Mouse (Mus musculus) hindbrain, embryonic 14.5 days (tissue): ENCODE measurements around the gene Arhgef12. TPM values are rescaled to one million over a fixed set of nuclear protein-coding genes. Genes with fewer than 3 reads are reported as not detected.
"Not testable (repeated sequence)": the region's sequence is repeated elsewhere in the genome, so short reads cannot be mapped to it uniquely, and the experiment has no call there.

ENCODE experiments used
- ATAC-seq: fragments of 200-750 bp; cut with Nextera tagmentation; 2 replicates; pipeline ENCODE4 v1.8.0; 2017; ENCODE audit warnings: moderate number of reproducible peaks, mild to moderate bottlenecking, moderate TSS enrichment, moderate library complexity; ENCODE audit not compliant: low FRiP score
- DNase-seq: peaks from one replicate; pipeline ENCODE4 v3.0.0-alpha.2; 2015; ENCODE audit warnings: low spot score
- H3K27ac ChIP-seq: fragments of 300-500 bp; sonication (generic); 2 replicates; pipeline ENCODE4 v1.5.1; 2014; ENCODE audit warnings: mild to moderate bottlenecking, moderate library complexity
- H3K27me3 ChIP-seq: fragments of 300-500 bp; sonication (generic); 2 replicates; pipeline ENCODE4 v1.6.1; 2014; ENCODE audit warnings: mild to moderate bottlenecking, low read length, mixed read lengths; ENCODE audit not compliant: control insufficient read depth, insufficient read depth
- H3K36me3 ChIP-seq: fragments of 300-500 bp; sonication (generic); replicated peaks from 2 replicates; pipeline ENCODE4 v1.6.1; 2014; ENCODE audit not compliant: control insufficient read depth, insufficient read depth
- H3K4me1 ChIP-seq: fragments of 300-500 bp; sonication (generic); replicated peaks from 2 replicates; pipeline ENCODE4 v1.6.1; 2014; ENCODE audit warnings: antibody characterized with exemption, low read length, mixed read lengths; ENCODE audit not compliant: control insufficient read depth, insufficient read depth
- H3K4me2 ChIP-seq: fragments of 300-500 bp; sonication (generic); replicated peaks from 2 replicates; pipeline ENCODE4 v1.6.1; 2014; ENCODE audit warnings: mild to moderate bottlenecking, moderate library complexity
- H3K4me3 ChIP-seq: fragments of 300-500 bp; sonication (generic); replicated peaks from 2 replicates; pipeline ENCODE4 v1.5.1; 2014; ENCODE audit warnings: mild to moderate bottlenecking, low read length
- H3K9ac ChIP-seq: fragments of 300-500 bp; sonication (generic); 2 replicates; pipeline ENCODE4 v1.6.1; 2014
- H3K9me3 ChIP-seq: fragments of 300-500 bp; sonication (generic); 2 replicates; pipeline ENCODE4 v1.6.1; 2016; ENCODE audit warnings: low read length; ENCODE audit not compliant: control insufficient read depth
- WGBS: fragments of 180-500 bp; shearing (Covaris S2); extraction: QIAGEN DNeasy Blood & Tissue Kit; methylation state at CpG from one replicate; pipeline ENCODE4 v1.1.7; 2014; 5-methylcytosine and 5-hydroxymethylcytosine counted together
- polyA plus RNA-seq: library from polyadenylated mRNA; unstranded; fragments of >200 nt; fragmentation: Nextera tagmentation; extraction: Ambion mirVana; gene quantifications from 2 replicates; pipeline ENCODE4 v1.2.1, GENCODE M21; 2014

The Arhgef12 gene
- polyA plus RNA-seq, 1 experiment from 2014 or later = 38.4 TPM

- Histone ChIP-seq H3K36me3 (no peaks in the 10 kb centered on the region), H3K9ac (no peak overlapping the region), H3K4me1 (no peaks in the 10 kb centered on the region; the same call in 1 of the 2 replicates), H3K27ac (no peak overlapping the region), H3K9me3 (no peaks in the 10 kb centered on the region), H3K27me3 (no peaks in the 10 kb centered on the region), H3K4me2 (no peak overlapping the region), H3K4me3 (no peak overlapping the region)
- ATAC-seq = no peak
- WGBS = 39% methylated on average over 4 of the region's 4 CpGs
- no peak for DNase-seq
Measured at GRCm38 (mm10) chr9:43132380-43132779, 25.3 kb upstream of the Arhgef12 start.

GRCm38 (mm10) chr9:43131940-43132339 lies 24.9 kb upstream of the Arhgef12 start:
- ATAC-seq = no peak
- Histone ChIP-seq H3K27me3 (no peaks in the 10 kb centered on the region), H3K4me3 (no peak overlapping the region), H3K9me3 (no peaks in the 10 kb centered on the region), H3K4me1 (no peaks in the 10 kb centered on the region; the same call in 1 of the 2 replicates), H3K27ac (no peak overlapping the region), H3K36me3 (no peaks in the 10 kb centered on the region), H3K4me2 (no peak overlapping the region), H3K9ac (no peak overlapping the region)
- 81% methylated on average over 5 of the region's 5 CpGs for WGBS
- DNase-seq = no peak

- Histone ChIP-seq H3K36me3 (no peaks in the 10 kb centered on the region), H3K9ac (no peak overlapping the region), H3K27me3 (no peaks in the 10 kb centered on the region), H3K9me3 (no peaks in the 10 kb centered on the region), H3K4me3 (no peak overlapping the region), H3K4me1 (no peaks in the 10 kb centered on the region; the same call in 1 of the 2 replicates), H3K4me2 (no peak overlapping the region), H3K27ac (no peak overlapping the region)
- DNase-seq (no peak), ATAC-seq (no peak)
- WGBS = 98% methylated on average over 2 of the region's 2 CpGs
Measured at GRCm38 (mm10) chr9:43130684-43131083, 23.6 kb upstream of the Arhgef12 start.

- H3K9ac ChIP-seq = no peak overlapping the region
- H3K4me2 ChIP-seq = no peak overlapping the region
- no peaks in the 10 kb centered on the region for H3K27me3 ChIP-seq
- ATAC-seq = no peak
- no peak overlapping the region for H3K27ac ChIP-seq
- no peak for DNase-seq
- WGBS = 69% methylated on average over 10 of the region's 10 CpGs
- H3K4me1 ChIP-seq = no peaks in the 10 kb centered on the region; the same call in 1 of the 2 replicates
- no peaks in the 10 kb centered on the region for H3K9me3 ChIP-seq
- no peak overlapping the region for H3K4me3 ChIP-seq
- H3K36me3 ChIP-seq = no peaks in the 10 kb centered on the region
Measured at GRCm38 (mm10) chr9:43127101-43127787, 20.2 kb upstream of the Arhgef12 start.

- Histone ChIP-seq H3K4me2 (no peak overlapping the region), H3K36me3 (no peaks in the 10 kb centered on the region), H3K4me1 (no peaks in the 10 kb centered on the region), H3K27me3 (no peaks in the 10 kb centered on the region), H3K9ac (no peak overlapping the region), H3K4me3 (no peak overlapping the region), H3K27ac (no peak overlapping the region), H3K9me3 (no peaks in the 10 kb centered on the region)
- 56% methylated on average over 1 of the region's 1 CpGs for WGBS
- ATAC-seq = no peak
- DNase-seq = no peak
Measured at GRCm38 (mm10) chr9:43122379-43122778, 15.3 kb upstream of the Arhgef12 start.

GRCm38 (mm10) chr9:43121948-43122347 lies 14.9 kb upstream of the Arhgef12 start:
- DNase-seq, H3K9ac ChIP-seq, H3K36me3 ChIP-seq, H3K27me3 ChIP-seq, H3K4me1 ChIP-seq, H3K9me3 ChIP-seq, H3K4me2 ChIP-seq, H3K27ac ChIP-seq, H3K4me3 ChIP-seq, ATAC-seq: not testable (repeated sequence)
- 87% methylated on average over 2 of the region's 2 CpGs for WGBS

GRCm38 (mm10) chr9:43116997-43117336 lies 9.9 kb upstream of the Arhgef12 start:
- no peaks in the 10 kb centered on the region; the same call in 1 of the 2 replicates for H3K36me3 ChIP-seq
- H3K4me3 ChIP-seq = peak overlapping the region; percentile 82
- no peaks in the 10 kb centered on the region for H3K27me3 ChIP-seq
- WGBS = 82% methylated on average over 6 of the region's 6 CpGs
- H3K9ac ChIP-seq = peak overlapping the region; percentile 95; the same call in 1 of the 2 replicates
- H3K4me1 ChIP-seq = peaks cover 10% of the 10 kb centered on the region
- H3K9me3 ChIP-seq = no peaks in the 10 kb centered on the region
- DNase-seq (no peak), ATAC-seq (no peak)
- no peak overlapping the region for H3K27ac ChIP-seq
- peak overlapping the region; percentile 68 for H3K4me2 ChIP-seq

- Histone ChIP-seq H3K27me3 (no peaks in the 10 kb centered on the region), H3K27ac (peak within 1 kb of the TSS; percentile 44; the same call in 1 of the 2 replicates), H3K4me1 (peaks cover 10% of the 10 kb centered on the region), H3K9ac (peak within 1 kb of the TSS; percentile 95), H3K4me3 (peak within 1 kb of the TSS; percentile 82), H3K36me3 (peaks cover 4% of the 10 kb centered on the region), H3K9me3 (no peaks in the 10 kb centered on the region), H3K4me2 (peak within 1 kb of the TSS; percentile 68)
- 4% methylated on average over 55 of the region's 55 CpGs for WGBS
- ATAC-seq (peak; percentile 96), DNase-seq (peak; percentile 79)
Measured at GRCm38 (mm10) chr9:43116134-43116996, 9.3 kb upstream of the Arhgef12 start, which contains the start of gene Tmem136. Gene Tmem136 (minus strand): TSS chr9:43116570.

GRCm38 (mm10) chr9:43115431-43116133 lies 8.5 kb upstream of the Arhgef12 start:
- H3K9me3 ChIP-seq = no peaks in the 10 kb centered on the region
- H3K4me3 ChIP-seq = peak overlapping the region; percentile 82
- peaks cover 11% of the 10 kb centered on the region for H3K36me3 ChIP-seq
- WGBS = 11% methylated on average over 12 of the region's 12 CpGs
- DNase-seq (no peak), ATAC-seq (no peak)
- peak overlapping the region; percentile 44; the same call in 1 of the 2 replicates for H3K27ac ChIP-seq
- H3K27me3 ChIP-seq = no peaks in the 10 kb centered on the region
- peaks cover 10% of the 10 kb centered on the region for H3K4me1 ChIP-seq
- peak overlapping the region; percentile 68 for H3K4me2 ChIP-seq
- peak overlapping the region; percentile 95 for H3K9ac ChIP-seq
